Mouse (Mus musculus) stomach, postnatal 0 days (tissue): ENCODE data around the gene Sept1. TPM values are rescaled to one million over a fixed set of nuclear protein-coding genes. Genes with fewer than 3 reads are reported as not detected.
"Not testable (repeated sequence)": the region's sequence is repeated elsewhere in the genome, so short reads cannot be mapped to it uniquely, and the experiment has no call there.

Experiments
- ATAC-seq: fragments of 200-750 bp; cut with Nextera tagmentation; 2 replicates; pipeline ENCODE4 v1.8.0; 2017; ENCODE audit not compliant: low FRiP score, low TSS enrichment
- DNase-seq: peaks from one replicate; pipeline ENCODE4 v3.0.0-alpha.2; 2016; ENCODE audit warnings: low spot score
- H3K27ac ChIP-seq: fragments of 300-500 bp; sonication (generic); replicated peaks from 2 replicates; pipeline ENCODE4 v1.5.1; 2014; ENCODE audit warnings: mild to moderate bottlenecking, control low read depth
- H3K27me3 ChIP-seq: fragments of 300-500 bp; sonication (generic); 2 replicates; pipeline ENCODE4 v1.6.1; 2014; ENCODE audit warnings: low read length; ENCODE audit not compliant: control insufficient read depth, insufficient read depth
- H3K36me3 ChIP-seq: fragments of 300-500 bp; sonication (generic); 2 replicates; pipeline ENCODE4 v1.6.1; 2014; ENCODE audit warnings: low read length, mixed read lengths; ENCODE audit not compliant: control insufficient read depth, insufficient read depth
- H3K4me1 ChIP-seq: fragments of 300-500 bp; sonication (generic); replicated peaks from 2 replicates; pipeline ENCODE4 v1.6.1; 2014; ENCODE audit warnings: antibody characterized with exemption; ENCODE audit not compliant: control insufficient read depth, insufficient read depth
- H3K4me2 ChIP-seq: fragments of 300-500 bp; sonication (generic); replicated peaks from 2 replicates; pipeline ENCODE4 v1.6.1; 2014; ENCODE audit warnings: low read depth, mild to moderate bottlenecking, control low read depth, moderate library complexity
- H3K4me3 ChIP-seq: fragments of 300-500 bp; sonication (generic); 2 replicates; pipeline ENCODE4 v1.5.1; 2014; ENCODE audit warnings: low read depth, low read length, control low read depth
- H3K9ac ChIP-seq: fragments of 300-500 bp; sonication (generic); 2 replicates; pipeline ENCODE4 v1.6.1; 2014; ENCODE audit warnings: mild to moderate bottlenecking, low read length, control low read depth, mixed read lengths
- H3K9me3 ChIP-seq: fragments of 300-500 bp; sonication (generic); 2 replicates; pipeline ENCODE4 v1.6.1; 2016; ENCODE audit warnings: low read length; ENCODE audit not compliant: control insufficient read depth
- CTCF ChIP-seq: IDR thresholded peaks from 2 replicates; pipeline ENCODE4 v1.5.1; 2016; ENCODE audit warnings: antibody characterized with exemption, low read depth, mild to moderate bottlenecking, moderate library complexity
- EP300 ChIP-seq: optimal IDR thresholded peaks from 2 replicates; pipeline ENCODE3; 2016; ENCODE audit warnings: antibody characterized with exemption
- WGBS: fragments of 180-500 bp; shearing (Covaris S2); extraction: QIAGEN DNeasy Blood & Tissue Kit; methylation state at CpG from one replicate; pipeline ENCODE4 v1.1.7; 2014; 5-methylcytosine and 5-hydroxymethylcytosine counted together
- polyA plus RNA-seq: library from polyadenylated mRNA; unstranded; fragments of >200 nt; fragmentation: Nextera tagmentation; extraction: Ambion mirVana; gene quantifications from 2 replicates; pipeline ENCODE4 v1.2.1, GENCODE M21; 2015

The Sept1 gene
- polyA plus RNA-seq, 1 experiment from 2014 or later, result 7.0 TPM

DNA sequence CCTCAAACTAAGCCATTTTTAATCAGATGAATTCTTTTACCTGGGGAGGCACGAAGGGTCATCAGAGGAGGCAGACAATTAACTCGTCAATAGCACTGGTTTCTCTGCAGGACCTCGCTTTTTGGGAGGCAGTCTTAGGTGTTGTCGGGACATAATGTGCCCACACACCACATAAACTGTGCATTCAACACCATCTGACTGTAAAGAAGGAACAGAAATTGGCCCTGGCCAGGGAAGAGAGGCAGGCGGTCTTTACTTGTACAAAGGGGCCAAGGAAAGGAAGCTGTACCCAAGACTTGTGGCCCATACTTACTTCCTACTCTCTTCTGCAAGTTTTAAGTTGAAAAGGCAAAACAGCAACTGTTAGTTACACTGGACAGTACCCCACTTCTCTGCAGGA lies 23.6 kb upstream of the Sept1 start:
- no peak overlapping the region for H3K27ac ChIP-seq
- TF ChIP-seq CTCF (no peak), EP300 (no peak)
- H3K36me3 ChIP-seq, result no peaks in the 10 kb centered on the region
- H3K4me2 ChIP-seq, result no peak overlapping the region
- 85% methylated on average over 5 of the region's 5 CpGs for WGBS
- ATAC-seq (no peak), DNase-seq (no peak)
- H3K9ac ChIP-seq, result no peak overlapping the region
- no peaks in the 10 kb centered on the region for H3K27me3 ChIP-seq
- H3K4me1 ChIP-seq, result peaks cover 3% of the 10 kb centered on the region
- no peaks in the 10 kb centered on the region for H3K9me3 ChIP-seq
- H3K4me3 ChIP-seq, result no peak overlapping the region

DNA sequence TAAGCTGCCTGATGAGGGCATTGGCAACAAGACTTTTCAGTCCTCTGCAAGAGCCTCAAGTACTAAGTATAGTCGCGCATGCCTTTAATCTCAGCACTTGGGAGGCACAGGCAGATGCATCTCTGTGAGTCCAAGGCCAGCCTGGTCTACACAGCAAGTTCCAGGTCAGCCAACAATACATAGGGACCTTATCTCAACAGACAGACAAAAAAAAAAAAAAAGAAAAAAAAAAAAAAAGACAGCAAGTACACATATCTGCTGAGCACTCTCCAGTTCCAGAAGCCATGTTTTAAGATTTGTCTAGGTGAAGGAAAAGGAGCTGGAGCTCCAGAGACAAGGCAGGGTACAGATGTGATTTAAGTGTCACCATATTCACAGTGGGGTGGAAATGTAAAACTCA lies 23.0 kb upstream of the Sept1 start:
- no peak overlapping the region for H3K27ac ChIP-seq
- no peak overlapping the region for H3K4me2 ChIP-seq
- no peak overlapping the region for H3K9ac ChIP-seq
- no peaks in the 10 kb centered on the region for H3K36me3 ChIP-seq
- H3K4me3 ChIP-seq, result no peak overlapping the region
- H3K27me3 ChIP-seq, result no peaks in the 10 kb centered on the region
- no peak for DNase-seq
- ATAC-seq, result no peak
- no peaks in the 10 kb centered on the region for H3K9me3 ChIP-seq
- WGBS, result 75% methylated on average over 2 of the region's 2 CpGs
- TF ChIP-seq CTCF (no peak), EP300 (no peak)
- peaks cover 3% of the 10 kb centered on the region for H3K4me1 ChIP-seq

DNA sequence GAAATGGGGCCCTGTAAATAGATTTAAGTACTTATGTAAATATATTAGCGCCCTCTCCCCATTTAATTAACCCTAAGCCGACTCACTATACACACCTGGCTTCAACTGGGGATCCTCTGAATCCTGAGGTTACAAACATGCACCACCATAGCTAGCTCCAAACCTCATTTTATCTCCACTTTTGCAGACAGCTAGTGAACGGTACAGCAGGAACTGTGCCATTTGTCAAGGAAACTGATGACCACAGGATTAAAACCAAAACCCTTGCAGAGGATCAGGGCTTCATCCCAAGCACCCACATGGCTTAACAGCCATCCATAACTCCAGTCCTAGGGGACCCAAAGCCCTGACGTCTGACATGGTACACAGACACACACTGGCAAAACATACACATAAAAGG lies 22.1 kb upstream of the Sept1 start:
- TF ChIP-seq CTCF (no peak), EP300 (no peak)
- ATAC-seq (no peak), DNase-seq (no peak)
- 14% methylated on average over 4 of the region's 4 CpGs for WGBS
- H3K36me3 ChIP-seq, result peaks cover 1% of the 10 kb centered on the region; the same call in 1 of the 2 replicates
- H3K27ac ChIP-seq, result no peak overlapping the region
- H3K4me3 ChIP-seq, result peak overlapping the region; percentile 55; the same call in 1 of the 2 replicates
- H3K27me3 ChIP-seq, result no peaks in the 10 kb centered on the region
- H3K9me3 ChIP-seq, result no peaks in the 10 kb centered on the region
- H3K4me2 ChIP-seq, result peak overlapping the region; percentile 87
- peak overlapping the region; percentile 65 for H3K9ac ChIP-seq
- H3K4me1 ChIP-seq, result peaks cover 3% of the 10 kb centered on the region

DNA sequence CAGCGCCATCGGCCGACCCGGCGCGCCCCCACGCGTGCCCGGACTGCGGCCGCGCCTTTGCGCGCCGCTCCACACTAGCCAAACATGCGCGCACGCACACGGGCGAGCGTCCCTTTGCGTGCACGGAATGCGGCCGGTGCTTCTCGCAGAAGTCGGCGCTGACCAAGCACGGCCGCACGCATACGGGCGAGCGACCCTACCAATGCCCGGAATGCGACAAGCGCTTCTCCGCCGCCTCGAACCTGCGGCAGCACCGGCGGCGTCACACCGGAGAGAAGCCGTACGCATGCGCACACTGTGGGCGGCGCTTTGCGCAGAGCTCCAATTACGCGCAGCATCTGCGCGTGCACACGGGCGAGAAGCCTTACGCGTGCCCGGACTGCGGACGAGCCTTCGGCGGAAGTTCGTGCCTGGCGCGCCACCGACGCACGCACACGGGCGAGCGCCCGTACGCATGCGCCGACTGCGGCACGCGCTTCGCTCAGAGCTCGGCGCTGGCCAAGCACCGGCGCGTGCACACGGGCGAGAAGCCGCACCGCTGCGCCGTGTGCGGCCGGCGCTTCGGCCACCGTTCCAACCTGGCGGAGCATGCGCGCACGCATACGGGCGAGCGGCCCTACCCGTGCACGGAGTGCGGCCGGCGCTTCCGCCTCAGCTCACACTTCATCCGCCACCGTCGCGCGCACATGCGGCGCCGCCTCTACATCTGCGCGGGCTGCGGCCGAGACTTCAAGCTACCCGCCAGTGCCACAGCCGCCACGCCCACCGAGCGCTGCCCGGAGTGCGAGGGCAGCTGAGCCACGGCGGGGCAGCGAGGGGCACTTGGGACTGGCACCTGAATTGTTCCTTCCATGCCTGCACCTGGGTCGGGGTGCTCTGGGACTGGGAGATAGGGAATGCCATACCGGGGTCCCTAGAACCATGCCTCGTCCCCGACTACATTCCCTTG lies 21.2 kb upstream of the Sept1 start:
- DNase-seq (peak; percentile 95), ATAC-seq (peak; percentile 95)
- no peaks in the 10 kb centered on the region for H3K9me3 ChIP-seq
- TF ChIP-seq EP300, result no peak
- no peak for TF ChIP-seq CTCF
- peaks cover 3% of the 10 kb centered on the region for H3K4me1 ChIP-seq
- H3K27me3 ChIP-seq, result no peaks in the 10 kb centered on the region
- H3K36me3 ChIP-seq, result peaks cover 7% of the 10 kb centered on the region; the same call in 1 of the 2 replicates
- peak overlapping the region; percentile 65 for H3K9ac ChIP-seq
- WGBS, result under 1% methylated on average over 131 of the region's 136 CpGs
- H3K27ac ChIP-seq, result peak overlapping the region; percentile 86
- peak overlapping the region; percentile 55 for H3K4me3 ChIP-seq
- H3K4me2 ChIP-seq, result peak overlapping the region; percentile 87

DNA sequence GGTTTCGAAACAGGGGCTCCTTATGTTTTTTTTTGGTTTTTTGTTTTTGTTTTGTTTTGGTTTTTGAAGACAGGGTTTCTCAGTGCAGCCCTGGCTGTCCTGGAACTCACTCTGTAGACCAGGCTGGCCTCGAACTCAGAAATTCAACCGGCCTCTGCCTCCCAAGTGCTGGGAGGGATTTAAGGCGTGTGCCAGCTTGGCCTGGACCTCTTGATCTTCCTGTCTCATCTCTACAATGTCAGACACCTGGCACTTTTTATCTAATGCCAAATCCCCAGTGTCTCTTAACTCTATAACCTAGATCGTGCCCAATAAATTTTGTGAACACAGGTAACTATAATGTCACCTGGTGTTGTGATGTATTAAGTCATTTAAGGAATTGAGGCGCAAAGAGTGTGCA lies 20.4 kb upstream of the Sept1 start:
- Histone ChIP-seq H3K9me3 (no peaks in the 10 kb centered on the region), H3K4me2 (peak overlapping the region; percentile 87), H3K36me3 (peaks cover 7% of the 10 kb centered on the region; the same call in 1 of the 2 replicates), H3K27me3 (no peaks in the 10 kb centered on the region), H3K4me1 (peaks cover 3% of the 10 kb centered on the region), H3K9ac (peak overlapping the region; percentile 60), H3K4me3 (peak overlapping the region; percentile 55), H3K27ac (peak overlapping the region; percentile 86)
- ATAC-seq, result no peak
- DNase-seq, result no peak
- 74% methylated on average over 6 of the region's 6 CpGs for WGBS
- TF ChIP-seq EP300 (no peak), CTCF (no peak)

DNA sequence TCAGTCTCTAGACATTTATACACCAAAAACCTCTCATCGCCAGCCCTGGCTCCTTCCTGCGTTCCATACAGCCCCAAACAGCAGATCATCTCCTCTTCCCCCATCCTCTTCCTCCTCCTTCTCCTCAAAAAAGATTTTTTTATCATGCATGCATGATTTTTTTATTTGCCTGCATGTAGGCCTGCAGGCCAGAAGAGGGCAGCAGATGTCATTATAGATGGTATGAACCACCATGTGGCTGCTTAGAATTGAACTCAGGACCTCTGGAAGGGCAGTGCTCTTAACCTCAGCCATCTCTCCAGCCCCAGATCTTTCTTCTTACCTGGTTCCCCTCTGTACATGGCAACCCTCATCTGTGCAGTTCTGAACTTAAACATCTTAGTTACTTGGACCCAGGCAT lies 19.5 kb upstream of the Sept1 start:
- DNase-seq (no peak), ATAC-seq (no peak)
- Histone ChIP-seq H3K36me3 (peaks cover 7% of the 10 kb centered on the region; the same call in 1 of the 2 replicates), H3K9ac (no peak overlapping the region), H3K9me3 (no peaks in the 10 kb centered on the region), H3K4me1 (peaks cover 3% of the 10 kb centered on the region), H3K27me3 (no peaks in the 10 kb centered on the region), H3K4me2 (no peak overlapping the region), H3K4me3 (no peak overlapping the region), H3K27ac (no peak overlapping the region)
- WGBS, result 81% methylated on average over 2 of the region's 2 CpGs
- TF ChIP-seq EP300 (no peak), CTCF (peak; percentile 72)

DNA sequence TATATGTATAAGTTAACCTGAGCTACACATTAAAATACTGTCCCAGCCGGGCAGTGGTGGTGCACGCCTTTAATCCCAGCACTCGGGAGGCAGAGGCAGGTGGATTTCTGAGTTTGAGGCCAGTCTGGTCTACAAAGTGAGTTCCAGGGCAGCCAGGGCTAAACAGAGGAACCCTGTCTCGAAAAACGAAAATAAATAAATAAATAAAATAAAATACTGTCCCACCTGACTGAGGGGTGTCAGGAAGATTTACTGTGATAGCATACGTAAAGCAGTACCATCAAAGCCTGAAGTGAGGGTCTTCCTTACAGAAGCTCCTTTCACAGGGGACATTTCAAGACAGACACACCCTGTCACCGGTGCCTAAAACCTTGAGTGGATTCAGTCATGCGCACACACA lies 17.6 kb upstream of the Sept1 start:
- not testable (repeated sequence) for ATAC-seq, H3K36me3 ChIP-seq, H3K27me3 ChIP-seq, H3K4me1 ChIP-seq, DNase-seq, H3K9ac ChIP-seq, H3K9me3 ChIP-seq, H3K4me2 ChIP-seq, H3K4me3 ChIP-seq, H3K27ac ChIP-seq
- WGBS, result 91% methylated on average over 8 of the region's 8 CpGs
